Mouse (Mus musculus) lung, embryonic 16.5 days (tissue): ENCODE results near the gene Opn1mw. TPM values are rescaled to one million over a fixed set of nuclear protein-coding genes. Genes with fewer than 3 reads are reported as not detected.
A peak's percentile ranks its signal among the peaks of the same experiment; 100 is the strongest.

Experiments
- ATAC-seq: fragments of 200-750 bp; cut with Nextera tagmentation; 2 replicates; pipeline ENCODE4 v1.8.0; 2017; ENCODE audit warnings: low read depth, mild to moderate bottlenecking, moderate library complexity
- H3K27ac ChIP-seq: fragments of 300-500 bp; sonication (generic); 2 replicates; pipeline ENCODE4 v1.5.1; 2014; ENCODE audit warnings: mild to moderate bottlenecking, control low read depth, low read length
- H3K27me3 ChIP-seq: fragments of 300-500 bp; sonication (generic); 2 replicates; pipeline ENCODE4 v1.6.1; 2014; ENCODE audit warnings: low read depth, low read length, mixed read lengths; ENCODE audit not compliant: control insufficient read depth, insufficient read depth
- H3K36me3 ChIP-seq: fragments of 300-500 bp; sonication (generic); 2 replicates; pipeline ENCODE4 v1.6.1; 2014; ENCODE audit warnings: low read length; ENCODE audit not compliant: control insufficient read depth, insufficient read depth
- H3K4me1 ChIP-seq: fragments of 300-500 bp; sonication (generic); replicated peaks from 2 replicates; pipeline ENCODE4 v1.6.1; 2014; ENCODE audit warnings: low read length, mixed read lengths; ENCODE audit not compliant: control insufficient read depth, insufficient read depth
- H3K4me2 ChIP-seq: fragments of 300-500 bp; sonication (generic); 2 replicates; pipeline ENCODE4 v1.6.1; 2014; ENCODE audit warnings: low read depth, low read length, control low read depth
- H3K4me3 ChIP-seq: fragments of 300-500 bp; sonication (generic); 2 replicates; pipeline ENCODE4 v1.5.1; 2014; ENCODE audit warnings: mild to moderate bottlenecking, low read length, control low read depth
- H3K9ac ChIP-seq: fragments of 300-500 bp; sonication (generic); 2 replicates; pipeline ENCODE4 v1.6.1; 2014; ENCODE audit warnings: low read length, control low read depth
- H3K9me3 ChIP-seq: fragments of 300-500 bp; sonication (generic); 2 replicates; pipeline ENCODE4 v1.6.1; 2016; ENCODE audit warnings: low read length; ENCODE audit not compliant: control insufficient read depth
- WGBS: fragments of 180-500 bp; shearing (Covaris S2); extraction: QIAGEN DNeasy Blood & Tissue Kit; methylation state at CpG from one replicate; pipeline ENCODE4 v1.1.7; 2014; 5-methylcytosine and 5-hydroxymethylcytosine counted together
- polyA plus RNA-seq: library from polyadenylated mRNA; unstranded; fragments of >200 nt; fragmentation: Nextera tagmentation; extraction: Ambion mirVana; gene quantifications from 2 replicates; pipeline ENCODE4 v1.2.1, GENCODE M21; 2015

Gene Opn1mw
- polyA plus RNA-seq = not detected in 2 replicates

DNA sequence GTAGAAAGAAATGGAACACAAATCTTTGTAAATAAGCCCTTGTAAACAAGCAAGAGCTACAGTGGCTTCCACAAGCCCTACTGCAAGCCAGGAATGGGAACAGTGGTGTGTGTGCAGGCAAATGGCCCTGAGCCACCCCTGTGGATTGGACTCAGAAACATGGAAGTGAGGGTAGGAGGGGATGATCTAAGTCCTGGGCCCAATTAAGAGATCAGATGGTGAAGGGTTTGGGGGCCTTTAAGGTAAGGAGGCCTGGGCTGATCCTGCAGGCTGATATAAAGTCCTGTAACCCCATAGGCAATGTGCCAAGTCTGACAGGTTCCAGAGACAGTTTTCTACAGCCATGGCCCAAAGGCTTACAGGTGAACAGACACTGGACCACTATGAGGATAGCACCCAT lies at the start of gene Opn1mw:
TSS of gene Opn1mw (plus strand) at position 301 of the 400 bp plus-strand sequence.
- ATAC-seq = no peak
- H3K9me3 ChIP-seq = no peaks in the 10 kb centered on the region
- peaks cover 2% of the 10 kb centered on the region; the same call in 1 of the 2 replicates for H3K27me3 ChIP-seq

DNA sequence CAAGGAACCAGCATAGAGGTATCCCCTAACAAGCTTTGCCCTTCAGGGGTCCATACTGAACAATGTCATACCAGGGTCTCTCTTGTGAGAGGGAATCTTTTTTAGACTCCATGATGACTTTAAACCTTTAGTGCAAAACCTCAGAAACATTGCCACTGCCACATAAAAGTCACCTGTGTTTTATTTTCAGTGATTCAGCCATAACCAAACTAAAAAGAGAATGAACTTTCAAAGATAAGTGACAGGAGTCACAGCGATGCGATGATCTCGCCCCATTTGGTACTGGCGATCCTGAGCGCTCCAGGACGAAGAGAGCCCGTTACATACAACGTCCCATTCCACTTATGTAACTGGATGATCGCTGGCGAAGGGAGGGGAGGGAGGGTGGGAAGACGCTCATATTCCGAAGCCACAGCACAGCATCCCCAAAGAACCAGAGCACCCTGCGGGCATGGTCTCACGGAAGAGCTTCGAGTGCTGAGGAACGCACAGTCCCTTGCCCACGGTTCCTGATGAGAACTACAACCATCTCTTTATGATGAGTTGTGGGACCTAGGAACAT lies 42.9 kb upstream of the Opn1mw start:
- Histone ChIP-seq H3K9ac (peak overlapping the region; percentile 80), H3K4me2 (peak overlapping the region; percentile 71), H3K9me3 (no peaks in the 10 kb centered on the region), H3K4me1 (no peaks in the 10 kb centered on the region; the same call in 1 of the 2 replicates), H3K27ac (peak overlapping the region; percentile 92), H3K27me3 (no peaks in the 10 kb centered on the region), H3K36me3 (no peaks in the 10 kb centered on the region), H3K4me3 (peak overlapping the region; percentile 65)
- 9% methylated on average over 16 of the region's 17 CpGs for WGBS
- no peak for ATAC-seq

More for the DNA sequence above, at the start of gene Opn1mw:
- Histone ChIP-seq H3K9ac (no peak within 1 kb of the TSS), H3K4me2 (no peak within 1 kb of the TSS), H3K27ac (no peak within 1 kb of the TSS), H3K4me3 (no peak within 1 kb of the TSS), H3K4me1 (no peaks in the 10 kb centered on the region), H3K36me3 (no peaks in the 10 kb centered on the region)

DNA sequence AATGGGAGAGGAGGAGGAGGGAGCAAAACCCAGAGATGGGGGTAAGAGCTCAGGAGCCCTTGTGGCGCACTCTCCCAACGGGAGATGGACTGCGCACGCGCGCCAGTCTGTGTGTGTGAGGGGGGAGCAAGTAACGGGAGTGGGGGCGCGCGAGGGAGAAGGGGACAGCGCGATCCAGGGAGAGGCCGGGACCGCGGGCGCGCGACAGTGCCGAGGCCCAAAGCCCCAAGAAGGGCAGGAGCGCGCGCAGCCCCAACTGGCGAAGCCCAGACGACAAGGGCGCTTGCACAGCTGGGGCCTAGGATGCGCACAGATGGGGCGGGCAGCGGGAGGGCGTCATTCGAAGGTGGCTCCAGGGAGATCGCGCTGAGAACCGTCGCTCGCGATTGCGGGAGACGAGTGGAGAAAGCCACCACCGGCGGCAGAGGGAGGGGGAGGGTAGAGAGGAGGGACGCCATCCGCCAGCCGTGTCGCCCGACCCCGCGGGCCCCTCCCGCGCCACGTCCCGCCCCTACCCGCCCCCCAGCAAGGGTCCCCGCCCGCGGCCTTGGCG lies 42.2 kb upstream of the Opn1mw start:
- H3K9ac ChIP-seq = peak overlapping the region; percentile 80
- peak overlapping the region; percentile 92 for H3K27ac ChIP-seq
- no peaks in the 10 kb centered on the region; the same call in 1 of the 2 replicates for H3K4me1 ChIP-seq
- no peaks in the 10 kb centered on the region for H3K27me3 ChIP-seq
- ATAC-seq = peak; percentile 85
- 19% methylated on average over 9 of the region's 56 CpGs for WGBS
- peak overlapping the region; percentile 71 for H3K4me2 ChIP-seq
- H3K9me3 ChIP-seq = no peaks in the 10 kb centered on the region
- peak overlapping the region; percentile 65 for H3K4me3 ChIP-seq
- no peaks in the 10 kb centered on the region for H3K36me3 ChIP-seq

DNA sequence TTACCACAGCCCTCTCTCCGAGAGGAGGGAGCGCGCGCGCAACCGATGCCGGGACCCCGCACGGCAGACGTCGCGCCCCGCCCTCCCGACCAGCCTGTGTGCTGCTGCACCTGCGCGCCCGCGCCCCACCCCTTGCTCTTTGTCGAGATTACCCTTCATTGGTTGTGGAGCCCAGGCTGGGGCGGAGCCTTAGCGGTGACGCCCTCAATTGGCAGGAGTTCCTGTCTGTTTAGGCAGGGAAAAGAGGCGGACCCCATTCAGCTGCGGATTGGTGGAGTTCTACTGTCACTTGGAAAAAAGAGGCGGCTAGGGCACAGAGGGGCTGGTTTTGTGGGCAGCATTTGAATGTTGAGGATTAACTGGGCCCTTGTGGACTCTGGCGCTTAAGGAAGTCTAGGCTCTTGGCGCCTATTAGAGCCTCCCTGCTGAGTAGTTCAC lies 41.6 kb upstream of the Opn1mw start:
- Histone ChIP-seq H3K4me2 (peak overlapping the region; percentile 47), H3K9ac (peak overlapping the region; percentile 80), H3K27me3 (no peaks in the 10 kb centered on the region), H3K36me3 (no peaks in the 10 kb centered on the region), H3K4me3 (peak overlapping the region; percentile 65), H3K27ac (peak overlapping the region; percentile 92), H3K9me3 (no peaks in the 10 kb centered on the region), H3K4me1 (no peaks in the 10 kb centered on the region; the same call in 1 of the 2 replicates)
- ATAC-seq = peak; percentile 99
- WGBS = 9% methylated on average over 24 of the region's 27 CpGs

DNA sequence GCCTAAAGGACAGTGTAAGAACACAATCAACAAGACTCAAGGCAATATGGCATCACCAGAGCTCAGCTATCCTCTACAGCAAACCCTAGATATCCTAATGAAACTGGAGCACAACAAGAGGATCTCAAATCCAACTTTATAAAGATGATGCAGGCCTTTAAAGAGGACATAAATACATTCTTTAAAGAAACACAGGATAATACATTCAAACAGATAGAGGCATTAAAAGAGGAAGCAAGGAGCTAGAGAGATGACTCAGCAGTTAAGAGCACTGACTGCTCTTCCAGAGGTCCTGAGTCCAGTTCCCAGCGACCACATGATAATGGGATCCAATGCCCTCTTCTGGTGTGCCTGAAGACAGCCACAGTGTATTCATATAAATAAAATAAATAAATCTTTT lies 32.1 kb upstream of the Opn1mw start:
- Histone ChIP-seq H3K9ac (no peak overlapping the region), H3K27ac (no peak overlapping the region), H3K9me3 (no peaks in the 10 kb centered on the region), H3K4me3 (no peak overlapping the region), H3K4me1 (no peaks in the 10 kb centered on the region), H3K27me3 (no peaks in the 10 kb centered on the region), H3K36me3 (no peaks in the 10 kb centered on the region), H3K4me2 (no peak overlapping the region)
- ATAC-seq = no peak
- 50% methylated on average over 1 of the region's 1 CpGs for WGBS

DNA sequence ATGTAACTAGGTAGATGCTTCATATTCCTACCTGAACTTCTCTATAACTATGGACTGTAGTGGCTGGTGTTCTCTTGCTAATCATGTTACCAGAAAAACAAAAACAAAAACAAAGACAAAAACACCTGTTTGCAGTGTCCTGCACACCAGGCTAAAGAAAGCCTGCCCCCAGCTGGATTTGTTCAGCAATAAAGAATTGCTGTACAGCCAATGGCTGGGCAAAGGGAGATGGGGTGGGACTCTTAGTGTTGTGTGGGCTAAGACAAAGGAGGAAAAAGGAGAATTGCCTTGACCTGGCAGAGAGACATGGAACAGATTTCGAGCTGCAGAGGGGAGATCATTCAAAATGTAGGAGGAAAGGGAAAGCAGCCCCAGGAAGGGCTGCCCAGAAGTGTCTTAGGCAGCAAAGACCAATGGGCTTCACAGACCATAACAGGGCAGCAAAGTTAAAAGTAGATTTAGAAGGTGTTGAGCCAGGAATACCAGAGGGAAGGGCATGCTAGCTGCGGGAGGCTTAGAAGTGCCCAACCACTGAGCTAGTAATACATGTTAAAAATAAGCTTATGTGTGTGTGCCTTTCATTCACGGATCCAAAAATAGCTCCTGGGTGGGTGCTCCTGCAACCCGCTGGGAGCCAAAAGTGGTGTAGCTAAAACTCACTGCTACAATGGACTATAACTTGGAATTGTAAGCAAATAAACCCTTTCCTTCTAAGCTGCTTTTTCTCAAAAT lies 23.6 kb upstream of the Opn1mw start:
- H3K27ac ChIP-seq = no peak overlapping the region
- 48% methylated on average over 4 of the region's 4 CpGs for WGBS
- no peaks in the 10 kb centered on the region for H3K4me1 ChIP-seq
- no peak overlapping the region for H3K4me3 ChIP-seq
- no peak for ATAC-seq
- H3K27me3 ChIP-seq = no peaks in the 10 kb centered on the region; the same call in 1 of the 2 replicates
- H3K9ac ChIP-seq = no peak overlapping the region
- H3K9me3 ChIP-seq = no peaks in the 10 kb centered on the region
- H3K4me2 ChIP-seq = no peak overlapping the region
- no peaks in the 10 kb centered on the region for H3K36me3 ChIP-seq

DNA sequence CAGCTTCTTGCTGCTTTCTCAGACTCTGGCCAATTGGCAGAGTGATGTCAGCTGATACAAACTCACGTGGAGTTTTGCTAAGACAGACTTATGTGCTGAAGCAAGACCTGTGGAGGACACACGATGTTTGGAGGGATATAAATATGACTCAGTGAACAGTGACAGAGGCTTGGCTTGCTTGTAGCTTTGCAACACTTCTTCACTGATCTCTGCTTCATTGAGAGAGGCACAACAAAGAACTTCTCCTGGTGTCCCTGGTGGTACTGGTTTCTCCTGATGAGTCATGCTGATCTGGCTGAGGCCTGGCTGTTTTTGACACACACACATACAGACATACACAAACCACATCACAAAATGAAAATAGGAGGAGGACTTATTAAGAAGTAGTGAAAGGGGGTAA lies 21.3 kb upstream of the Opn1mw start:
- Histone ChIP-seq H3K4me2 (no peak overlapping the region), H3K4me3 (no peak overlapping the region), H3K27ac (no peak overlapping the region), H3K9ac (no peak overlapping the region), H3K4me1 (no peaks in the 10 kb centered on the region), H3K36me3 (no peaks in the 10 kb centered on the region), H3K27me3 (no peaks in the 10 kb centered on the region; the same call in 1 of the 2 replicates), H3K9me3 (no peaks in the 10 kb centered on the region)
- 31% methylated on average over 2 of the region's 2 CpGs for WGBS
- ATAC-seq = no peak

DNA sequence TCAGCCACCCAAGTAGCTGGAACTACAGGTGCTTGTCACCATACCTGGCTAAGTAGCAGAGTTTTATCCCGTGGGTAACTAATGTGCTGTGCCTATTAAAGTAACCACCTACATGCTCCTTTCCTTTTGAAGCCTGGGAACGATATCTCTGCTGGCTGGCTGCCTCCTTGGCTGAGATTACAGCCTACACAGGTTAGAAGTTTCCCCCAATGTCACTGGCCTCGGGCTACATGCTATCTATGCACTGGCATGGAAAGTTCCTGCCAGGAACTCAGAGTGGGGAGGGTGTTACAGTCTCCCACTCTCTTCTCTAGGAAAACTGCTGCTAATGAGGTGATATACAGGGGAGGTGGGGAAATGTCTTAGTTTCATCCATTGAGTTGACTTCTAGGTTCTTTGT lies 18.5 kb upstream of the Opn1mw start:
- Histone ChIP-seq H3K9me3 (no peaks in the 10 kb centered on the region), H3K9ac (no peak overlapping the region), H3K36me3 (no peaks in the 10 kb centered on the region), H3K27ac (no peak overlapping the region), H3K4me1 (no peaks in the 10 kb centered on the region), H3K27me3 (no peaks in the 10 kb centered on the region), H3K4me3 (no peak overlapping the region), H3K4me2 (no peak overlapping the region)
- 29% methylated on average over 3 of the region's 3 CpGs for WGBS
- no peak for ATAC-seq

DNA sequence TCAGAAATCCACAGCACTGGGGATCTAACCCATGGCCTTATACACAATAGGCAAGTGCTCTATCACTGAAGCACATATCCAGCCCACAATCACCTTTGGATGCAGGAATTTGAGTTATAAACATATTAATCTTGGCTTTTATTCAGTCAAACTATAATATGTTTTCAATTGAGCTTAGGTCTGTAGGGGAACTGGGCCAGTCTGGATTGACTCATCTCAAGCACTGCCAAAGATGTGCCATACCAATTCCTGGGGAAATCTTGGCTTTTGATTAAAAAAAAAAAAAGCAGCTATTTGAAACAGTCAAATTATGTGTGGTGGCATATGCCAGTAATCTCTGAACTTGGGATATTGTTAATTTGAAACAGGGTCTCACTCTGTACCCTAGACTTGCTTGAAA lies 13.2 kb upstream of the Opn1mw start:
- no peaks in the 10 kb centered on the region for H3K36me3 ChIP-seq
- ATAC-seq = no peak
- no peaks in the 10 kb centered on the region for H3K9me3 ChIP-seq
- H3K4me1 ChIP-seq = no peaks in the 10 kb centered on the region
- H3K4me3 ChIP-seq = no peak overlapping the region
- no peak overlapping the region for H3K4me2 ChIP-seq
- H3K27me3 ChIP-seq = no peaks in the 10 kb centered on the region
- H3K27ac ChIP-seq = no peak overlapping the region
- no peak overlapping the region for H3K9ac ChIP-seq
